Mouse (Mus musculus) liver, postnatal 0 days (tissue): ENCODE data around the gene Pin1rt1.

Experiments
- CTCF ChIP-seq: sonication (generic); IDR thresholded peaks from 2 replicates; pipeline ENCODE4 v1.5.1; 2016; ENCODE audit warnings: antibody characterized with exemption, low read depth
- EP300 ChIP-seq: IDR thresholded peaks from 2 replicates; pipeline ENCODE4 v1.6.1; 2016; ENCODE audit warnings: antibody characterized with exemption, low read depth, mild to moderate bottlenecking

DNA sequence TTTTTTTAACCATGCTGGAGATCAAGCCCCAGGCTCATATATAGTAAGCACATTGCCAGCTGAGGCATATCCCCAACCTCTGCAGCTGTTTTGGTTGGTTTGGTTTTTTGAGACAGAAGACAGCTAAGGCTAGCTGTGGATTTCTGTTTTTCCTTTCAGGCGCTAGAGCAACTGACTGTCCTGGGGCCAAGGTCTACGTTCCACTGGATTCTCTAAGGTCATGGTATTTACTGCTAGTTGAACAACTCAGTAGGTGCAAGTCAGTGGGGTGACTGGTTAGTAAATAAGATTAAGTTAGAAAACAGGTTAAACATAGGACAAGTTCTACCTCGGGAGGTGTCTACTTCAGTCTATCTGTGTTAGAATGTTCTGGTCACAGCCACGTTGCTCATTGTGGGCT, 31.4 kb downstream of the Pin1rt1 start:
- TF ChIP-seq CTCF (no peak), EP300 (no peak)
